Mouse (Mus musculus) kidney, embryonic 14.5 days (tissue): ENCODE data around the gene Tceanc2. TPM values are rescaled to one million over a fixed set of nuclear protein-coding genes. Genes with fewer than 3 reads are reported as not detected.

Experiments
- ATAC-seq: fragments of 200-750 bp; cut with Nextera tagmentation; 2 replicates; pipeline ENCODE4 v1.8.0; 2017; ENCODE audit warnings: moderate number of reproducible peaks, mild to moderate bottlenecking, moderate TSS enrichment, moderate library complexity; ENCODE audit not compliant: low FRiP score, low TSS enrichment
- H3K27ac ChIP-seq: fragments of 300-500 bp; sonication (generic); 2 replicates; pipeline ENCODE4 v1.5.1; 2014; ENCODE audit warnings: low read depth, mild to moderate bottlenecking, low read length, moderate library complexity, mixed read lengths
- H3K27me3 ChIP-seq: fragments of 300-500 bp; sonication (generic); 2 replicates; pipeline ENCODE4 v1.6.1; 2014; ENCODE audit warnings: mild to moderate bottlenecking, low read length; ENCODE audit not compliant: control insufficient read depth, insufficient read depth
- H3K36me3 ChIP-seq: fragments of 300-500 bp; sonication (generic); 2 replicates; pipeline ENCODE4 v1.6.1; 2014; ENCODE audit warnings: low read length, mixed read lengths; ENCODE audit not compliant: control insufficient read depth, insufficient read depth
- H3K4me1 ChIP-seq: fragments of 300-500 bp; sonication (generic); 2 replicates; pipeline ENCODE4 v1.6.1; 2014; ENCODE audit warnings: low read length, mixed read lengths; ENCODE audit not compliant: control insufficient read depth, insufficient read depth
- H3K4me2 ChIP-seq: fragments of 300-500 bp; sonication (generic); replicated peaks from 2 replicates; pipeline ENCODE4 v1.6.1; 2014; ENCODE audit warnings: low read depth, mild to moderate bottlenecking, low read length
- H3K4me3 ChIP-seq: fragments of 300-500 bp; sonication (generic); 2 replicates; pipeline ENCODE4 v1.5.1; 2014; ENCODE audit warnings: mild to moderate bottlenecking, low read length
- H3K9ac ChIP-seq: fragments of 300-500 bp; sonication (generic); 2 replicates; pipeline ENCODE4 v1.6.1; 2014; ENCODE audit warnings: low read depth, mild to moderate bottlenecking, low read length, moderate library complexity
- H3K9me3 ChIP-seq: fragments of 300-500 bp; sonication (generic); 2 replicates; pipeline ENCODE4 v1.6.1; 2016; ENCODE audit warnings: low read length; ENCODE audit not compliant: control insufficient read depth
- WGBS: fragments of 180-500 bp; shearing (Covaris S2); extraction: QIAGEN DNeasy Blood & Tissue Kit; methylation state at CpG from one replicate; pipeline ENCODE4 v1.1.7; 2014; 5-methylcytosine and 5-hydroxymethylcytosine counted together
- polyA plus RNA-seq: library from polyadenylated mRNA; unstranded; fragments of >200 nt; fragmentation: Nextera tagmentation; extraction: Ambion mirVana; gene quantifications from 2 replicates; pipeline ENCODE4 v1.2.1, GENCODE M21; 2014

The Tceanc2 gene
- polyA plus RNA-seq, 1 experiment from 2014 or later: 39.3 TPM

DNA sequence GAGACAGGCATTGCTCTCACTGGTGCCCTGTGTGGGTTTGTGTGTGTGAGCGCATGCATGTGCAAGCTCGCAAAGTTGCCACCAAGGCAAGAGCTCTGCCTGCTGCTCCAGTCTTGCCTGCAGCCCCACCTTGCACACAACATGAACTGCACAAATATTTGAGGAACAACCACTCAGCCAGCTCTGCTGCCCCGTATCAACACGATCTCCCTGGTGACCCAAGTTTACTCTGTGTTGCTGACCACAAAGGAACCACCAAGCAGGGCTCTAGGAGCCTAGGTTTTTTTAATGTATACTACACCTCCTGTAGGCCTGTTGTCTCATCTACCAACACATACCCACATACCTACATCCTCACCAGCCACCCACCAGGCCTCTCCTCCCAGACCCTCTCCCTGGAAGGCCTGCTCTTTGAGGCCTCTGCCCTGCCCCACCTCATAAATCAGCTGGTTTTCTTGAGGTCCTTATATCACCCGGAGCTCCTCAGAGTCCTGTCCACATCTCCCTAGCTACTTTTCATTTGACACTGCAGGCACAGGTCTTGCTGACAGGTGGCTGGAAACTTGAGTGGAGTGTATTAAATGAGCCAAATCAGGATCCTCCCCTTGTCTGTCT is 31.7 kb upstream of the Tceanc2 start:
- no peak overlapping the region for H3K4me2 ChIP-seq
- H3K4me3 ChIP-seq: no peak overlapping the region
- H3K4me1 ChIP-seq: peaks cover 4% of the 10 kb centered on the region; the same call in 1 of the 2 replicates
- no peaks in the 10 kb centered on the region for H3K9me3 ChIP-seq
- no peak overlapping the region for H3K27ac ChIP-seq
- no peaks in the 10 kb centered on the region for H3K27me3 ChIP-seq
- ATAC-seq: peak; percentile 70; the same call in 1 of the 2 replicates
- H3K9ac ChIP-seq: no peak overlapping the region
- peaks cover 2% of the 10 kb centered on the region; the same call in 1 of the 2 replicates for H3K36me3 ChIP-seq
- 46% methylated on average over 5 of the region's 5 CpGs for WGBS

GRCm38 (mm10) chr4:107208880-107209279 is 30.0 kb upstream of the Tceanc2 start, which contains the start of gene Ldlrad1:
Gene Ldlrad1, plus strand, starts transcription at chr4:107209180.
- Histone ChIP-seq H3K4me2 (no peak within 1 kb of the TSS), H3K9ac (no peak within 1 kb of the TSS), H3K9me3 (no peaks in the 10 kb centered on the region), H3K27ac (no peak within 1 kb of the TSS), H3K4me3 (no peak within 1 kb of the TSS), H3K4me1 (peaks cover 4% of the 10 kb centered on the region; the same call in 1 of the 2 replicates), H3K27me3 (no peaks in the 10 kb centered on the region), H3K36me3 (peaks cover 13% of the 10 kb centered on the region; the same call in 1 of the 2 replicates)
- ATAC-seq: no peak
- WGBS: 75% methylated on average over 3 of the region's 3 CpGs

GRCm38 (mm10) chr4:107207016-107207415 is 28.1 kb upstream of the Tceanc2 start:
- no peak overlapping the region for H3K4me3 ChIP-seq
- 0 out of 2 replicates have a peak, but pooled peaks cover 4% of the 10 kb centered on the region for H3K4me1 ChIP-seq
- H3K27me3 ChIP-seq: no peaks in the 10 kb centered on the region
- H3K9me3 ChIP-seq: no peaks in the 10 kb centered on the region
- H3K27ac ChIP-seq: no peak overlapping the region
- peaks cover 28% of the 10 kb centered on the region for H3K36me3 ChIP-seq
- no peak overlapping the region for H3K9ac ChIP-seq
- H3K4me2 ChIP-seq: no peak overlapping the region
- WGBS: 97% methylated on average over 2 of the region's 2 CpGs
- ATAC-seq: no peak

- Histone ChIP-seq H3K36me3 (peaks cover 67% of the 10 kb centered on the region), H3K4me2 (no peak overlapping the region), H3K4me1 (no peaks in the 10 kb centered on the region), H3K4me3 (no peak overlapping the region), H3K27ac (no peak overlapping the region), H3K9me3 (no peaks in the 10 kb centered on the region), H3K27me3 (no peaks in the 10 kb centered on the region), H3K9ac (no peak overlapping the region)
- 0 out of 2 replicates have a peak, but pooled peaks have one; percentile 24 for ATAC-seq
- 87% methylated on average over 7 of the region's 7 CpGs for WGBS
These were observed 24.1 kb upstream of the Tceanc2 start for GRCm38 (mm10) chr4:107203001-107203400.

DNA sequence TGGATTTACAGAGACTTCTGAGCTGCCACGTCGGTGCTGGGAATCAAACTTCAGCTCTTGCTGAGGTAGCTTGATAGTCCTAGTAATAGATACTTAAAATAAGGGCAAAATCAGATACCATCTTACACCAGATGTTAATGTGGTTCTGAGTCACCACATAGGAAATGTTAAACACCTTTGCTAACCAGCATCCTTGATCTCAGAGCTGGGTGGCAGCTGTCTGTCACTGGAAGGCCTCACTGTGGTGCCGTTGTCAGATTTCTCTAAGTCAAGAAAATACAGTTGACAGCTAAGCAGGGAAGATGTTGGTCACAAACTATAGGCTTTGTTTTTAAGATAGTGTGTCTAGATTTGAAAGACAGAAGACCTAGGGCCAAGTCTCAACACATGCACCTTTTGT is 22.9 kb upstream of the Tceanc2 start:
- H3K27ac ChIP-seq: no peak overlapping the region
- H3K4me3 ChIP-seq: no peak overlapping the region
- H3K9me3 ChIP-seq: no peaks in the 10 kb centered on the region
- no peaks in the 10 kb centered on the region for H3K27me3 ChIP-seq
- no peak overlapping the region for H3K4me2 ChIP-seq
- H3K36me3 ChIP-seq: peaks cover 74% of the 10 kb centered on the region
- no peak for ATAC-seq
- no peaks in the 10 kb centered on the region for H3K4me1 ChIP-seq
- no peak overlapping the region for H3K9ac ChIP-seq
- 95% methylated on average over 3 of the region's 3 CpGs for WGBS

GRCm38 (mm10) chr4:107198072-107198471 is 19.2 kb upstream of the Tceanc2 start:
- 97% methylated on average over 5 of the region's 5 CpGs for WGBS
- H3K4me1 ChIP-seq: no peaks in the 10 kb centered on the region
- peaks cover 85% of the 10 kb centered on the region for H3K36me3 ChIP-seq
- ATAC-seq: no peak
- H3K27me3 ChIP-seq: no peaks in the 10 kb centered on the region
- H3K9me3 ChIP-seq: no peaks in the 10 kb centered on the region
- H3K4me2 ChIP-seq: no peak overlapping the region
- H3K4me3 ChIP-seq: no peak overlapping the region
- H3K27ac ChIP-seq: no peak overlapping the region
- H3K9ac ChIP-seq: no peak overlapping the region

GRCm38 (mm10) chr4:107196454-107196853 is 17.5 kb upstream of the Tceanc2 start:
- no peak overlapping the region for H3K4me2 ChIP-seq
- 95% methylated on average over 2 of the region's 2 CpGs for WGBS

GRCm38 (mm10) chr4:107193841-107194240 is 14.9 kb upstream of the Tceanc2 start:
- no peak for ATAC-seq
- Histone ChIP-seq H3K36me3 (peaks cover 79% of the 10 kb centered on the region), H3K9me3 (no peaks in the 10 kb centered on the region), H3K9ac (no peak overlapping the region), H3K4me1 (no peaks in the 10 kb centered on the region), H3K4me2 (no peak overlapping the region), H3K27me3 (no peaks in the 10 kb centered on the region), H3K27ac (no peak overlapping the region), H3K4me3 (no peak overlapping the region)
- 96% methylated on average over 3 of the region's 3 CpGs for WGBS

More at GRCm38 (mm10) chr4:107196454-107196853, 17.5 kb upstream of the Tceanc2 start:
- peaks cover 80% of the 10 kb centered on the region for H3K36me3 ChIP-seq
- H3K27ac ChIP-seq: no peak overlapping the region
- no peaks in the 10 kb centered on the region for H3K9me3 ChIP-seq
- H3K4me1 ChIP-seq: no peaks in the 10 kb centered on the region
- no peak overlapping the region for H3K9ac ChIP-seq
- H3K27me3 ChIP-seq: no peaks in the 10 kb centered on the region
- no peak for ATAC-seq
- H3K4me3 ChIP-seq: no peak overlapping the region

DNA sequence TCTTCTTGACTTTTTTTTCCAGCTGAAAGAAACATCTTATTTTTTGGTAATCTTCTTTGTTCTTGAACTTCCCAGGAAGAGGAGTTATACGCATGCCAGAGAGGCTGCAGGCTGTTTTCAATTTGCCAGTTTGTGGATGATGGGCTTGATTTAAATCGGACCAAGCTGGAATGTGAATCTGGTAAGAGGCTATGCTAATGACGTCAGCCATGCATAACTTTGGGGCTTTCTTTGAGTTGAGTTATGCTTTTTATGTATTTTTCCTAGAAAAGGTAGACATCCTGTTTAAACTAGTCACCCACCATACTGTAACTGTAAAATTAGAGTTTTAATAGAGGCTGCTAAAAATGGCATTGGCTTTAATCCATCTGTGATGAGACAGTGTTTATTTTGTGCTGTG is 6.8 kb upstream of the Tceanc2 start:
- H3K27me3 ChIP-seq: no peaks in the 10 kb centered on the region
- no peak overlapping the region for H3K9ac ChIP-seq
- H3K4me1 ChIP-seq: peaks cover 8% of the 10 kb centered on the region
- H3K4me3 ChIP-seq: no peak overlapping the region
- no peak for ATAC-seq
- H3K9me3 ChIP-seq: no peaks in the 10 kb centered on the region
- no peak overlapping the region for H3K27ac ChIP-seq
- WGBS: 50% methylated on average over 3 of the region's 3 CpGs
- peaks cover 43% of the 10 kb centered on the region for H3K36me3 ChIP-seq
- no peak overlapping the region for H3K4me2 ChIP-seq
